Mouse (Mus musculus) right cerebral cortex, postnatal 10 days (tissue): ENCODE data around the gene Lgalsl.
A peak's percentile ranks its signal among the peaks of the same experiment; 100 is the strongest.

ENCODE experiments used
- DNase-seq, 2 experiments: peaks; one replicate each; pipeline ENCODE4 v3.0.0; 2021; ENCODE audit warnings: low spot score in 2 of 2

Lgalsl gene

DNA sequence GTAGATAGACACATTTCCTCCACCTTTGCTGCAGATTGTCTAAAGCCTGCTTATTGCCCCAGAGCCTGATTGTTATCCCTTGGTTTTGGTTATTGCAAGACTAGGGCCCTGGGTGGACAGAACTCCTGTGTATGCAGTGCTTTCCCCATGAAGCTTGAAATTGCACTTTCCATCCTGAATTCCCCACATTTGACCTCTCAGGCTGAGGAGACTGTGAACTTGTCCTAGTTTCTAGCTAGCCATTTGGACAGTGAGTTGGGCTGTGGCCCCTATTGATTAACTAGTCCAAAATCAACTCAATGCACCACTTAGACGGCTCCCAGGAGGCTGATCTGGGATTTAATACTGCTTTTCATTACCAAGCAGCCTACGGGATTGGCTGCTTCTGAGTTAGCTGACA lies 6.9 kb downstream of the Lgalsl start:
- no peak for DNase-seq

DNA sequence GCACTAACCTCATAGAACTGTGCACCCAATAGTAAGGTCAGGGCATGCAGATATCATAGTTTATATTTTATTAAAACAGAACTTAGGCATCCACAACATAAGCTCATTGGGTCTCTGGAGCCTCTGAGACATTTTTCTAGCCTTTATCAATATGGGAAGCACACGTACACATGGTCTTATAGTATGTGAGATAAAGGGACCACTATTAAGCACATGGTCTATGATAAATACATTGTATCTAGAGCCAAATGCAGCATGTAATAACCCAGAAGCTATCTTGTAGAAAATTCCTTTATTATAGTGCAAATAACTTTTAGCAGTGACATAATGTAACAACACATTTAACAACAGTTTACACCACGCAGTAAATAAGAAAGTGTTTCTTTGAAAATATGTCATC lies 7.6 kb downstream of the Lgalsl start:
- DNase-seq = no peak

DNA sequence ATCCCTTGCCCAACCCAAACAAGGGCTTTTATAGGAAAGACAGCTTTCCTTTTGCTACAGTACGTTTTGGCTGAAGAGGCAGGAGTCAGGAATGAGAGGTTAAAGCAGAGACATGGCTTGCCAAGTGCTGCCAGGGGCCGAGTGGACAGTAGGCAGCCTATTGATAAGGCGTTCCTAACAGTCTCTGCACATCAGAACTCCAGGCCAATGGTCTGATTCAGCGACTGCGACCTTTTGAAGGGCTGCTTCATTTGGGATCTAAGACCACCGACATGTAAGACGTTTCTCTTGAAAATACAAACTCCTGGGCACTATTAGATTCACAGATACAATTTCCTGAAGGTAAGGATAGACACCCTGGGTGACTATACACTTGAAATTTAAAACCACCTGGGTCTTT lies 9.5 kb downstream of the Lgalsl start:
- DNase-seq = no peak

DNA sequence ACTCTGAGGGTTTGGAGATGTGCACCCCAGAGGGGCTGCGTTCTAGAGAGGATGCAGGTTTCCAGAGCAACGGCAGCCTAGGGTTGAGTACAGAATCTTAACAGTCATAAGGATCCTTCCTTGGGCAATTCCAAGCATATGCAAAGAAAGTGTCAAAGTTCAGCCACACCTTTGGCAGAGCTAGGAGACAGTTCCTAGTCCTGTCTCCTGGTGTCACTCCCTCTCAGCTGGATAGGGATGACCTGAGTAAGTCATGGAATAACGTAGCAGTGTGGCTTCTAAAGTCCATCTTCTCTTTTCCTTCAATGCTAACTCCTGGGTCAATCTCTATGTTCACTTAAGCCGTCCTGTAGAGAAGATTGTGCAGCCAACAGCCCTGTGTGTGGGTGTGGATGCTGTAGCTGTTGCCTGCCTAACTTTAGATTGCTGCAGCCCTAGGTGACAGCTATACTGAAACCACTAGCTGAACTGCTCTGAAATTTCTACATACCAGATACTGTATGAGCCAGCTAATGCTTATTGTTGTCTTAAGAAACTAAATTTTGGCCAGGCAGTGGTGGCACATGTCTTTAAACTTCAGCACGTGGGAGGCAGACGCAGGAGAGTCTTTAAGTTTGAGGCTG lies 16.8 kb downstream of the Lgalsl start:
- DNase-seq = no peak

DNA sequence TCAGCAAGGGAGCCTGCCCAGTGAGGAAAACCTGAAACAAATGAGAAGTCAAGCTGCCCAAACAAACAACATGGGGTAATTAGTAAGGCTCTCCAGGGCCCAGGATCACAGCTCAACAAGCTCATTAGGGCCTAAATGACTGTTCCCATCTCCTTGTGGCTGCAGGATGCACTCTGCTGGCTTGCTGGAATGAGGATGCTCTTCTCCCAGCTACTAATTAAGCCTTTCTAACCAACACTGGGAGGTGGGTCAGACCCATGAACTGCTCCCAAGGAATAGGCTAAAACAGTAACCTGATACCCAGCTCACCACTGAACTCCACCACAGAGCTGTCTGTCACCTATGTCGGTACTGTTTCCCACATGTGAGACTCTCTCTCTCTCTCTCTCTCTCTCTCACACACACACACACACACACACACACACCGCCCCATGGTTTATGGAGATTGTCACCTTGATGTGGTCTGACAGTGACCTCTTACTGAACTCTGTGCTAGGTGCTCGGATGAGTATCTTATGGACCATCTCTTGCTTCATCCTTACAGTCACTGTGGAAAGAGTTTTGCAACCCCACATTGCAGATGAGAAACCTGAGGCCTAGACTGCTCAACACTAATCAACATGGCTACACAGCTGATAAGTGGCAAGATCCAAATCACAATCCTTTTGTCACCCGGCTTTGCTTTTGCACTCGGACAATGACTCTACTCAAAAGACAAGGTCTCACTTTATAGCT lies 18.5 kb downstream of the Lgalsl start:
- no peak for DNase-seq

DNA sequence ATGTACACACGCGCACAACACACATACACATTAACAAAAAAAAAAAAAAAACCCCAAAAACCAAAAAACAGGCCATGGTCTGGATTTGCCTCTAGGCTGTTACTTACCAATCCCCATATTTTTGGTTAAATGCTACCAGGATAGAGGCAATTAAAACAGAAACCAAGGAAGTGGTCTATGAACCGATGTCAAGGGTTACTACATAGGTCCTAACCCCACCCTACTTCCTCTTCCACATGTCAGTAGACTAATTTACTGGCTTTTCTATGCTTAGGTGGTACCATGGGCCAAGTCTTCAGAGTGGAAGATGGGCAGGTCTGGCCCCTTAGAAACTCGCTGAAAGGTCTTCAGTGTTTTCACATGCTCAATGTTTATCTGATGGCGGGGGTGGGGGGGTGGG lies 24.2 kb downstream of the Lgalsl start:
- no peak for DNase-seq

DNA sequence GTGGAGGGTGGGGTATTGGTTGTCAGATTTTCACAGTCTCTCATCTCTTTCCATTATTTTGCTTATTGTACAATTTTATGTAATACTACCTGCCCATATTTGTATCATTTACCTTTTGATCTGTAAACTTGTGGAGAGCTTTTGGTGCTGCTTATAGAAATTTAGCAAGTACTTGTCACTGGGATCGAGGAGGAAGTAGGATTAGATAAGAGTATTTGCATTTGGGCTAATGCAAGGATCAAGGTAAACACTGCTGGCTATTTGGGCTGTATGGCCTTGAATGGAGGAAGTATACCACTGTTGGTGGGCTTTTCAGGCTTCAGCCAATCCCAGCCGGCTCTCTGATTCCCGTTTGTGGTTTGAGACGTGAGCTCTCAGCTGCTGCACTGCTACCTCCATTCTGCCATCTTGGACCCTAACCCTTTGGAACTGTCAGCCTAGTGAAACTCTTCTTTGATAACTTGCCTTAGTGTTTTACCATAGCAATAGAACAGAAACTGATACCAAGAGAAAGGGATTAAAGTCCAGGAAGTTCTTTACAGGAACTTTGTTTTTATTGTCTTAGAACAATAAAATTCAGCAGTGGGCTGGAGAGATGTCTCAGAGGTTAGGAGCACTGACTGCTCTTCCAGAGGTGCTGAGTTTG lies 25.1 kb downstream of the Lgalsl start:
- no peak for DNase-seq

DNA sequence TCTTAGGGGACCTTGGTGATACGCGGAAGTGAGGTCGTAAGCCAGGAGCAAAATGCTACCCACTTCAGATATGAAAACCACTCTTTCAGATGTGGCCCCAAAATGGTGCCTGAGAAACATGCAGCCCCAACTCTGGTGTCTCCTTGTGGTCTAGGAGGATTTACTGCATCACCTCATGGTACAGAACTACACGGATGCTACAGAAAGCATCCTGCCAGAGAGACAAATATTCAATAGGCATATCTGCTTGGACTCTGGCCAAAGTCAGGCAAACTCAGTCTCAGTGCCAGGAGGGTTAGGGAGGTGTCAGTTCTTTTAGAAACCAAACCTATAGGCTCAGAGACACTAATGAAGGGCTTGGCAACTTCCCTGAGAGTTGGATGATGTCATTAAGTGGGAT lies 26.4 kb downstream of the Lgalsl start:
- DNase-seq = no peak

DNA sequence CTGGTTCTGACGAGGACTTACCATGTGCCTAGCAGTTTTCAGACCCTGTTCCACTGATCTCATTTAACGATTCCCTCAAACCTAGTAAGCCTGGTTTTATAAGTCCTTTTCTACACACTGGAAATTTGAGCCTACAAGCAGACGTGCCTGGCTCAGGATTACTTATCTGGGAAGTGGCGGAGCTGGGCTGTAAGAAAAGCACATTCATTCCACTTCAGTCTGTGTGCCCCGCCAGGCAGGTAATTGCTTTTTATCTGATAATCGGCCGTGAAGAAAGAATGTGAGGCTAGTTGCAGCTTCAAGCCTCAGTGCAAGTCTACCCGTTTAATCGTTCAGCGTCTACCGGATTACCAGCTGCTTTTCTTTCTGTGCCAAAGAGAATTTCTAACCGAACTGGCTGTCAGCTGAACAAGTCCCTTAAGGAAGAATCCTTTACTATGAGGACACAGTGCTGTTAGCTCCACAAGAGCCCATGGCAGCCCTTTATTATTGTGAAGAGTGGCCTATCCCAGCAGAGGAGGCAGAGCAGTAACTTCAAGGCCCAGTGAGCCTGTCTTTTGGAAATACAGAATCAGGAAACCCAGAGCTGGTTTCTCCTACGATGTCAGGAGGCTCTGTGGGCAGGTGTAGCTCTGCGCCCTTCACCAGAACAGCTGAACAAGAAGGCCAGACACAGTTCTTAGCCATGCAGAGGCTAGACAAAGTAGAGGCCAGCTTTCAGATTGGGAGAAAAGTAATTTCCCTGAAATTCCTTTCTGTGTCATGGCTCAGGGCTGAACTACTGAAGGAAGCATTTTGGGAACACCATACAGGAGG lies 30.4 kb downstream of the Lgalsl start:
- no peak for DNase-seq

DNA sequence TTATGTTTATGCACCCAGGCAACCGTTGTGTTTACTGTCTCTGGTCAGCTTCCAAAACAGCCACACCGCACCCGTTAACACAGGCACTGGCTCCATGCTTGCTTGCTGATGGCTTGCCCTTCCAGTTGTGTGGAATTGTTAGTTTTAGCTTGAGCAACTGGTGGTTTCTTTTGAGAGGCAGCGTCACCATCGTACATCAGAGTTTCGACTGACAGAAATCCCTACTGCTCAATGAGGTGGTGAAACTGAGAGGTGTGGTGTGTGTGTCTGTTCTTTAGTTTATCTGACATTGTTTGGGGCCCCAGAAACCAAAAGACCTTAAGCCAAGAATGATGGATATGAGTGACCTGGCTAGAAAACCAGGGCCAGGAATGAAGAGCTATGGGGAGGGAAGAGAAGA lies 33.0 kb downstream of the Lgalsl start:
- no peak for DNase-seq

DNA sequence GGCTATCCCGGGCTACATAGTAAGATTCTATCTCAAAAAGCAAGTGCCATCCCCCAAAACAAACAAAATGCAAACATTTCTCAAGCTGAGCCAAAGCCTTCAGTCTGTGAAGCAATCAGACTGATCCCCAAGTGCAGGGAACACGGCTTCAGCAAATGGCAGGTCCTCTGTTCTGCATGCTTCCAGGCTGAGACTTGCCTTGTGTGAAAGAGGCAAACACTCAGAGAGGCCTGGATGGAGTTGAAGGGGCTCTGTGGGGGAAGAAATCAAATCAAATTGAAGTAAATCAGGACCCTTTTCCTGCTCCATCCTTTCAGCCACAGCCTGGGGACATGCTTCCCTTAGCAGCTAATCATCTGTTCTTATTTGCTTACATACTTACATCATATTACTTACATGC lies 35.4 kb downstream of the Lgalsl start:
- no peak for DNase-seq

DNA sequence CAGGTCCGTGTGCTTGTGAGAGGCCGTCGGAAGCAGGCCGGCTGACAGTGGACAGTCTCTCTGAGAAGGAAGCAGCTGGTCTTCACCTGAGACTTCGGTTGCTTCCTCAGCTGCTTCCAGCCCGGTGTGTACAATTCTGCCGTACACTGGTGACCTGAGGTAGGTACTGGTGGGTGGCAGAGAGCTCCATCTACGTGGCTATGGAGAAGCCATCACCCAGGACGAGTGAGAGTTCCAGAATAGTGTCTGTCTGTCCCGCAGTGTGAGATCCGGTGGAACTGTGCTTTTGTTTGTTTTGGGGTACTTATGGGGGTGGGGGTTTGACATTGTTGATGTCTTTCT lies 36.0 kb downstream of the Lgalsl start:
- no peak for DNase-seq

DNA sequence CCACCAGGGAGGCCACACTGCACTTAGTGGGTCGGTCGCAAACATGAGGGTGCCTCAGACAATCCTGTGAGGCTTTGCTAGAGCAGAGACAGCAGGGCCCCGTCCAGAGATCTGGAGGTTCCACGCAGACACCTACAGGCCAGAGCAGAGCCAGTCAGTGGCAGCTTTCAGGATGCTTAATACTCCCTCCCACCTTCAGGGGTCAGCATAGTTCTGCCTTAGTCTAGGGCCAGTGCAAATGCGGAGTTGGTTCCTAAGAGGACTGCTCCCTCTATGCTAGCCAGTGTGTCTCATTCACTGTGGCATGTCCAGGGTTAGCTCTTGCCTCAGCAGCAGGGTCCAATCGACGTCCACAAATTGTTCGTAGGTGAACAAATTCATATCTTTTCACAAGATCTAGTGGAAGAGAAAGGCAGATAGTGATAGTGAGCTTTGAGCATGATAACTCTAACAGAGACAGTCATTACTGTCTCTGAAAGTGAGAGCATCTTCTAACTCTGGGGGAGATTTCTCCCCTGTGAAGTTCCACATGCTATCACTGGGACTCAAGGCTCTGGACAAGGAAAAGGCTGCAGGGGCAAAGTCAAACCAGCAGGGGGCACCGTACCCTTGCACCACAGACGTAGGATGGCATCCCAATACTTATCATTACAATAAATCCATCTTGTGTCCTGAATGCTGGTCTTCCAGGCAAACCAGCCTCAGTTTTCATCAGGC lies 36.5 kb downstream of the Lgalsl start:
- peak; percentile 86 to 89 for DNase-seq

DNA sequence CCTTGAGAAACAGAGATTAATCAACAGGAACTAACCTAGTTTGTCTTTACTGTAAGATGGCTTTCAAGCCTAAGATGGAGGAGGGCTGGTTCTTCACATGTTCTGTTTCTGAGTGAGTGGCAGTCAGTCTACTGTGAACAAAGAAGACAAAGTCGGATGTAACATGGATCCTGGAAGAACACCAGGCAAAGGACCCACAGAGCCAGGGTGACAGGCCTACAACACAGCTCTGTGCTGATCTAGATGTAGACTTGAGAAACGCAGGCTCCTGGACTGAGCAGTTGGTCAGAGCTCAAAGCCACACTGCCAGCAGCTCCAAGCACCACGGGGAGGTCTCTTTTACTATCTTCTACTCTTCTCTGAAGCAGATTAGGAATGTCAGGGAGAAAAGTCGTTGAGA lies 37.2 kb downstream of the Lgalsl start:
- DNase-seq = no peak

DNA sequence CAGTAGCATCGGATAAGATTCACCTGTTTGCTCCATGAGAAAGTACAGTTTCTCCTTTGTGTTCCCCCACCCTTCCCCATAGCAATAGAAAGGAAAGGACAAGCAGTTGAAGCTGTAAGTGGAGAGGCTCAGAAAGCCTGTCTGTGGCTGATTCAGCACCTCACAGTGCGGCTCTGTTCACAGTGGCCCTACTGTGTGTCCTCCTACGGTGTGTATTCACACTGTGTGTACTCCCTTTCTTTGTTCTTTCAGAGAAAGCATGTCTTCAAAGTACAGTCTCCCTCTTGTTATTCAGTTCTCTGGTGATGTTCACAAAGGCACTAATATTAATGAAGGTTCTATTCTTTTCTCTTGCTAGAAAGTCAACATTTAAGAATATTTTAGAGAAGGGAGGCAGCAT lies 38.2 kb downstream of the Lgalsl start:
- DNase-seq = no peak

DNA sequence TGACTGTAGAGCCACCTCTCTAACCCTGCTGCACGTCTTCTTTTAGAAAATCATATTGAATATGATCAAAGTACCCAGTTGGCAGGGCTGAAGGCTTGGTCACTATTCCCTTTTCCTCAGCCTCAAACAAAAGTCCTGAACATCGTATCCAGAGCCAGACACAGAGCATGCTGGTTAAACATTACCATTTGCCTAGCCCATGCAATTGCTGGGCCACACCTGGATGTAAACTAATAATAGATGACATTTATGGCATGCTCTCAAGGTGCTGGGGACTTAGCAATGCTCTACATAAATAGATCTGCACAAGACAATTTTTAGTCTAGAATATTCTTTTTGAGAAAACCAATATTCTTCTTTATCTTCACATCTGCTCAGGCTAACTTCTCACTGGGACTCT lies 39.5 kb downstream of the Lgalsl start:
- no peak for DNase-seq

DNA sequence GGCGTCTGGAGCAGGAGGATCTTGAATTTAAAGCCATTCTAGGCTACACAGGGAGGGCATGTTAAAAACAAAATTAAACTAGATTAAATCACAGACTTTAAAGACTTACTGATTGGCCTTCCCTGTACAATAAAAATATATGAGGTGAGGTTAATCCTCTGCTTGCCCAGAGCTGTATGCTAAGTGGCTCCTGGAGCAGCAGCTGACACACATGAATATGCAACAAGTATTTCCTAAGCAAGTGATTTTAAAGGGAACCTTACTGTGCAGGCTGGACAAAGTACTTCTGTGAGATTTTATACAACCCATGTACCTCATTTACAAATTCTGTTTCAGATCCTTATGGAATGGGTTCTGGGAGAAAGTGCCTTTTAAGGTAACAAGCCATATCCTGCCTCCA lies 41.8 kb downstream of the Lgalsl start:
- no peak for DNase-seq

DNA sequence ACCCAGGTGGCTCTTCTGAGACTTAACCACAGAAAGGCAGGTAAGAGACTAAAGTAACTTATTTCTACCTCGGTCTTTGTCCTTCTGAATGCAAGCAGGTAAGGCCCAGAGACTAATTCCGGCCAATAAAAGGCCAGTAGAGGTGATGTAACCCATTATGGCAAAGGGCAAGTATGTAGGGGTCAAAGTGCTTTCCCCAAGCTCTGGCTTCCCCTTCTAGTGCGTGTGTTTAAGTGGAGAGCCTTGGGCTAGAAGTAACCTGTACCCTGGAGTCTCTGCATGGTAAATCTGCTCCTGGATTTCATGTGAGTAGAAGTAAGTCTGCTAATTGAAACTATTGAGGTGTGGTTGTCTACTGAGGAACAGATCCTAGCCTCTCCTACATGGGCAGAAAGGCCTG lies 42.8 kb downstream of the Lgalsl start:
- no peak for DNase-seq

DNA sequence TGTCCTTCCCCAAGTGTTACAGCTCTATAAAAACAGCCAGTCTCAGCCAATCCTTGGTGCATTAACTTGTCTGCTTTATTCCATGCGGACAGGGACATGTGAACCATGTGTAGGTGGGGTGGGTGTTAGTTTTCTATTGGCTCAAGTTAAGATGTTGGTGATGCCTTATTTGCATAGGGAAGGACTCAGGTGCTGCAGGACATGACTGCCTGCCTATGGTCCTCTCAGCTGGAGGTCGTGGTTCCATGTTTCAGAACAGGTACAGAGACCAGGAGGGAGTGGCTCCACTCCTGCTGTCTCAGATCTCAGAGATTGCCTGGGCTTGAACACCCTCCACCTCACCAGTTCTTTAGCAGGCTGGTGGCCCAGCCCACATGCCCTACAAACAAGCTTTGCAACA lies 44.7 kb downstream of the Lgalsl start:
- no peak for DNase-seq

DNA sequence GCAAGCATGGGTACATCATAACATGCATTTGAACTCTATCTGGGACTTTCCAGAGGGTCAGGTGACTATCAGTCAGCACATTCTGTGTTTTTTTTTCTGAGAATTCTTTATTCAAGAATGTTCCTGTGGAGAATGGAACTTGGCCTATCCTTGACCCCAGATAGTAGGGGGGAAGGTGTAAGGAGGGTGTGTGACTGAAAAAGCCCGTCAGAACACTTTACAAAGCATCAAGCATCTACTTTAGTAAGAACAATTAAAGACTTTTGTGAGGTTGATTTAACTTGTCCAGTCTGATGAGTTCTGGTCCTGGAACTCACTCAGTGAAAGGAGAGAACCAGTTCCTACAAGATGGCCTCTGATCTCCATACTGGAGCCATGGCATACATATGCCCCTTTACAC lies 45.7 kb downstream of the Lgalsl start:
- no peak for DNase-seq

DNA sequence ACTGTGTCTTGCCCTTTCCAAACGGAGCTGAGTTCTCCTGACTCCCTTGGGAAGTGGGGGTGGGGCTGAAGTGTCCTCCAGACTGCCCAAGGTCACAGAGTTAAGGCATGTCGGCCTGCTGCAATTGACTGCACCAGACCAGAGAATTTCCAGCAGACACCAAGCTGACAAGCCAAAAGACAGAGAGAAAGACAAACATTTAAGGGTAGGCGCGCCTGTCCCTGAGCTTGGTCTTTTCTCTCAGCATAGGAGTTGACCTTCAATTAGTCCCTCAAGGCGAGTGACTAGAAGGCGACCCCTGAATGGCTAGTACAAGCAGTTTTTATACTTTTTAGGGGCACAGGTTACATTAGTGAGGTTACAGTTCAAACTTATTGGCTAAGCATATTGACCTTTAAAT lies 46.1 kb downstream of the Lgalsl start:
- no peak for DNase-seq

DNA sequence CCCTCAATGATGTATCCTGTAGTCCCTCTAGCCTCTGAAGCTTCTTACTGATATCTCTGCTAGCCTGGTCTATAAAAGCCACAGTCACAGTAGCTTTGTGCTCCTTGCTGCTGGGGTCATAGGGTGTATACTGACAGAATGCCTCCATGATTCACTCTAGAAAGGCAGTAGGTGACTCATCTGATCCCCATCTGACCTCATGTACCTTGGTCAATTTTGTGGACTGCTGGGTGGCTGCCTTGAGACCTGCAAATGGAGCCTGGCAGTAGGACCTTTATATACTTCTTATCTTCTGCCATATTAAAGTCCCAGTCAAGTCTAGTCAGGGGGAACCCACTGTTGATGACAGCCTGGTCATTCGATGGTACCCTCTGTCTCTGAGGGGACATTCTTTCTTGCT lies 47.4 kb downstream of the Lgalsl start:
- no peak for DNase-seq
